Mouse (Mus musculus) v-Abl transformed pro-B cells (cell line): ENCODE measurements around the gene Rhob.

Experiments
- in situ Hi-C, 2 experiments: fragments of 400-800 bp; cut with MboI; formaldehyde crosslinking; loops; one replicate each; pipeline ENCODE4 v1.15.1; 2025; ENCODE audit not compliant: unreplicated experiment in 2 of 2

Gene Rhob

GRCm38 (mm10) chr12:8499871-8500596 lies at the start of gene Rhob:
Gene Rhob (minus strand): TSS chr12:8500009.
- in situ Hi-C loops = loop anchor here (5.0 to 25.0 kb wide), 3 partner anchors 178 to 512 kb away; no protein-coding TSS in a partner anchor

GRCm38 (mm10) chr12:8547357-8547756 lies 47.5 kb upstream of the Rhob start:
- in situ Hi-C loops = no loop called here

GRCm38 (mm10) chr12:8546801-8547200 lies 47.0 kb upstream of the Rhob start:
- in situ Hi-C loops = no loop called here

- in situ Hi-C loops = no loop called here
Measured at GRCm38 (mm10) chr12:8545066-8545610, 45.3 kb upstream of the Rhob start.

- in situ Hi-C loops = no loop called here
Measured at GRCm38 (mm10) chr12:8542371-8542770, 42.6 kb upstream of the Rhob start.

- in situ Hi-C loops = no loop called here
Measured at GRCm38 (mm10) chr12:8539471-8539870, 39.7 kb upstream of the Rhob start.

- in situ Hi-C loops = no loop called here
Measured at GRCm38 (mm10) chr12:8537291-8537690, 37.5 kb upstream of the Rhob start.

- in situ Hi-C loops = no loop called here
Measured at GRCm38 (mm10) chr12:8536221-8536965, 36.6 kb upstream of the Rhob start.

- in situ Hi-C loops = no loop called here
Measured at GRCm38 (mm10) chr12:8535596-8535995, 35.8 kb upstream of the Rhob start.

GRCm38 (mm10) chr12:8534915-8535314 lies 35.1 kb upstream of the Rhob start:
- in situ Hi-C loops = no loop called here

GRCm38 (mm10) chr12:8527770-8528169 lies 28.0 kb upstream of the Rhob start:
- in situ Hi-C loops = no loop called here

- in situ Hi-C loops = no loop called here
Measured at GRCm38 (mm10) chr12:8527175-8527574, 27.4 kb upstream of the Rhob start.

- in situ Hi-C loops = loop anchor here (25.0 kb wide), 2 partner anchors 462 to 488 kb away; no protein-coding TSS in a partner anchor
Measured at GRCm38 (mm10) chr12:8524062-8524461, 24.3 kb upstream of the Rhob start.

GRCm38 (mm10) chr12:8522711-8523110 lies 22.9 kb upstream of the Rhob start:
- in situ Hi-C loops = loop anchor here (25.0 kb wide), 2 partner anchors 460 to 490 kb away; no protein-coding TSS in a partner anchor

- in situ Hi-C loops = loop anchor here (25.0 kb wide), 2 partner anchors 459 to 491 kb away; no protein-coding TSS in a partner anchor
Measured at GRCm38 (mm10) chr12:8521375-8522047, 21.7 kb upstream of the Rhob start.

GRCm38 (mm10) chr12:8519431-8520160 lies 19.8 kb upstream of the Rhob start:
- in situ Hi-C loops = loop anchor here (25.0 kb wide), 2 partner anchors 457 to 493 kb away; no protein-coding TSS in a partner anchor

GRCm38 (mm10) chr12:8511037-8511882 lies 11.5 kb upstream of the Rhob start:
- in situ Hi-C loops = loop anchor here (25.0 kb wide), 2 partner anchors 449 to 501 kb away; no protein-coding TSS in a partner anchor

GRCm38 (mm10) chr12:8510317-8510988 lies 10.6 kb upstream of the Rhob start:
- in situ Hi-C loops = loop anchor here (25.0 kb wide), 2 partner anchors 448 to 502 kb away; no protein-coding TSS in a partner anchor
